Mouse (Mus musculus) liver, adult 2 months (tissue): ENCODE measurements at regions not wholly inside any gene's neighbourhood (a gene's known extent, or its start where the extent isn't known, plus 50 kb on each side); places are given as distances from the start of the nearest gene placed in this dataset.

Experiments
- CTCF ChIP-seq: fragments of 200-500 bp; IDR thresholded peaks from 2 replicates; pipeline ENCODE4 v1.5.1; 2011; ENCODE audit warnings: low read depth, low read length, control low read depth
- POLR2A ChIP-seq: fragments of 200-500 bp; IDR thresholded peaks from 2 replicates; pipeline ENCODE4 v1.6.1; 2011; ENCODE audit warnings: low read length, control low read depth; ENCODE audit not compliant: insufficient read depth; ENCODE audit errors: extremely low read depth

DNA sequence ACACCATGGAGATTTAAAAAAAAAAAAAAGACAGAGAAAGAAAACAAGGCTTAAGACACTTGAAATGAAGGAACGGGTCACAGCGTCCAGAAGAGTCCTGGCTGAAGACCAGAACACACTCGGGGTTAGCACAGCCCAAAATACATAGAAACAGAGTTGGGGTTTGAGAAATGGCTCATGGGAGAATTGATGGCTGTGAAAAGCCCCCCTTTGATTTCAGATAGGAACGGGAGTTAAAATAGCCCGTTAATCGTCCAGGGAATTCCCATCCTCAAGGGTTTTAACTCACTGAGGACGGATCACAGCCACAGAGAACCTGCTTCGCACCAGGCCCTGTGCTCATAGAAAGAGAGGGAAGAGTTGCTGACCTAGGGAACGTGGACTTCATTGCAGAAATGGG, 72.7 kb downstream of the Kcne4 start:
- no peak for TF ChIP-seq CTCF
- TF ChIP-seq POLR2A, result no peak
